Mouse (Mus musculus): ENCODE measurements around the gene Zfyve19. TPM values are rescaled to one million over a fixed set of nuclear protein-coding genes. Genes with fewer than 3 reads are reported as not detected.
A peak's percentile ranks its signal among the peaks of the same experiment; 100 is the strongest.

The Zfyve19 gene
- polyA plus RNA-seq (2014; fragmentation: Nextera tagmentation; extraction: Ambion mirVana) = 30.4 and 37.0 TPM in 2 replicates

GRCm38 (mm10) chr2:119208344-119209175 is at the start of gene Zfyve19, which contains the start of gene Dnajc17:
Zfyve19 (plus strand) TSS chr2:119208617.
Dnajc17 (minus strand) TSS chr2:119208795.
- Histone ChIP-seq H3K36me3 (ENCODE audit: control insufficient read depth, insufficient read depth, low read length) (peaks cover 21% of the 10 kb centered on the region), H3K9me3 (replicated peaks; ENCODE audit: control insufficient read depth, low read length) (no peaks in the 10 kb centered on the region), H3K9ac (ENCODE audit: low read depth, low read length) (peak within 1 kb of the TSS; percentile 84), H3K4me1 (ENCODE audit: control insufficient read depth, insufficient read depth, low read length) (peaks cover 10% of the 10 kb centered on the region), H3K4me2 (peak within 1 kb of the TSS; percentile 62), H3K27ac (ENCODE audit: low read depth, low read length) (peak within 1 kb of the TSS; percentile 66), H3K27me3 (ENCODE audit: control insufficient read depth, insufficient read depth, low read length) (no peaks in the 10 kb centered on the region), H3K4me3 (ENCODE audit: low read depth, low read length) (peak within 1 kb of the TSS; percentile 78)
- peak; percentile 96 for ATAC-seq (replicated peaks; ENCODE audit: insufficient number of reproducible peaks, low FRiP score, low TSS enrichment)
- under 1% methylated on average over 51 of the region's 51 CpGs for WGBS (ENCODE audit: insufficient replicate concordance)

- Histone ChIP-seq H3K27ac (ENCODE audit: low read depth, low read length) (peak overlapping the region; percentile 37; the same call in 1 of the 2 replicates), H3K36me3 (ENCODE audit: control insufficient read depth, insufficient read depth, low read length) (no peaks in the 10 kb centered on the region), H3K4me1 (ENCODE audit: control insufficient read depth, insufficient read depth, low read length) (no peaks in the 10 kb centered on the region; the same call in 1 of the 2 replicates), H3K9me3 (replicated peaks; ENCODE audit: control insufficient read depth, low read length) (no peaks in the 10 kb centered on the region), H3K4me2 (no peak overlapping the region), H3K27me3 (ENCODE audit: control insufficient read depth, insufficient read depth, low read length) (peaks cover 5% of the 10 kb centered on the region), H3K4me3 (ENCODE audit: low read depth, low read length) (no peak overlapping the region), H3K9ac (ENCODE audit: low read depth, low read length) (peak overlapping the region; percentile 61; the same call in 1 of the 2 replicates)
- no peak for ATAC-seq (replicated peaks; ENCODE audit: insufficient number of reproducible peaks, low FRiP score, low TSS enrichment)
- 12% methylated on average over 2 of the region's 2 CpGs for WGBS (ENCODE audit: insufficient replicate concordance)
Measured at GRCm38 (mm10) chr2:119161247-119161646, 47.2 kb upstream of the Zfyve19 start.

GRCm38 (mm10) chr2:119163135-119163534 is 45.3 kb upstream of the Zfyve19 start:
- ATAC-seq (replicated peaks; ENCODE audit: insufficient number of reproducible peaks, low FRiP score, low TSS enrichment) = no peak
- Histone ChIP-seq H3K27ac (ENCODE audit: low read depth, low read length) (no peak overlapping the region), H3K36me3 (ENCODE audit: control insufficient read depth, insufficient read depth, low read length) (no peaks in the 10 kb centered on the region), H3K27me3 (ENCODE audit: control insufficient read depth, insufficient read depth, low read length) (peaks cover 13% of the 10 kb centered on the region), H3K9ac (ENCODE audit: low read depth, low read length) (no peak overlapping the region), H3K4me2 (no peak overlapping the region), H3K9me3 (replicated peaks; ENCODE audit: control insufficient read depth, low read length) (no peaks in the 10 kb centered on the region), H3K4me1 (ENCODE audit: control insufficient read depth, insufficient read depth, low read length) (peaks cover 10% of the 10 kb centered on the region), H3K4me3 (ENCODE audit: low read depth, low read length) (no peak overlapping the region)
- 53% methylated on average over 3 of the region's 3 CpGs for WGBS (ENCODE audit: insufficient replicate concordance)

GRCm38 (mm10) chr2:119163999-119164398 is 44.4 kb upstream of the Zfyve19 start:
- no peak overlapping the region for H3K27ac ChIP-seq (ENCODE audit: low read depth, low read length)
- no peaks in the 10 kb centered on the region for H3K36me3 ChIP-seq (ENCODE audit: control insufficient read depth, insufficient read depth, low read length)
- peaks cover 10% of the 10 kb centered on the region for H3K4me1 ChIP-seq (ENCODE audit: control insufficient read depth, insufficient read depth, low read length)
- H3K9ac ChIP-seq (ENCODE audit: low read depth, low read length) = no peak overlapping the region
- no peak overlapping the region for H3K4me2 ChIP-seq
- no peak for ATAC-seq (replicated peaks; ENCODE audit: insufficient number of reproducible peaks, low FRiP score, low TSS enrichment)
- H3K9me3 ChIP-seq (replicated peaks; ENCODE audit: control insufficient read depth, low read length) = no peaks in the 10 kb centered on the region
- WGBS (ENCODE audit: insufficient replicate concordance) = 79% methylated on average over 4 of the region's 4 CpGs
- H3K27me3 ChIP-seq (ENCODE audit: control insufficient read depth, insufficient read depth, low read length) = peaks cover 14% of the 10 kb centered on the region
- no peak overlapping the region for H3K4me3 ChIP-seq (ENCODE audit: low read depth, low read length)

GRCm38 (mm10) chr2:119165401-119165800 is 43.0 kb upstream of the Zfyve19 start:
- Histone ChIP-seq H3K4me2 (no peak overlapping the region), H3K36me3 (ENCODE audit: control insufficient read depth, insufficient read depth, low read length) (no peaks in the 10 kb centered on the region), H3K27ac (ENCODE audit: low read depth, low read length) (no peak overlapping the region), H3K4me3 (ENCODE audit: low read depth, low read length) (no peak overlapping the region), H3K4me1 (ENCODE audit: control insufficient read depth, insufficient read depth, low read length) (peaks cover 10% of the 10 kb centered on the region), H3K9ac (ENCODE audit: low read depth, low read length) (no peak overlapping the region), H3K9me3 (replicated peaks; ENCODE audit: control insufficient read depth, low read length) (no peaks in the 10 kb centered on the region), H3K27me3 (ENCODE audit: control insufficient read depth, insufficient read depth, low read length) (peaks cover 20% of the 10 kb centered on the region)
- no peak for ATAC-seq (replicated peaks; ENCODE audit: insufficient number of reproducible peaks, low FRiP score, low TSS enrichment)

GRCm38 (mm10) chr2:119166901-119167865 is 41.2 kb upstream of the Zfyve19 start, which contains the start of gene Gchfr:
Gchfr (plus strand) TSS chr2:119167773.
- H3K27ac ChIP-seq (ENCODE audit: low read depth, low read length) = no peak within 1 kb of the TSS
- peaks cover 18% of the 10 kb centered on the region for H3K4me1 ChIP-seq (ENCODE audit: control insufficient read depth, insufficient read depth, low read length)

GRCm38 (mm10) chr2:119167866-119168256 is 40.6 kb upstream of the Zfyve19 start:
- Histone ChIP-seq H3K27ac (ENCODE audit: low read depth, low read length) (no peak overlapping the region), H3K27me3 (ENCODE audit: control insufficient read depth, insufficient read depth, low read length) (peaks cover 20% of the 10 kb centered on the region), H3K4me2 (peak overlapping the region; percentile 100), H3K9me3 (replicated peaks; ENCODE audit: control insufficient read depth, low read length) (no peaks in the 10 kb centered on the region), H3K4me3 (ENCODE audit: low read depth, low read length) (peak overlapping the region; percentile 50), H3K36me3 (ENCODE audit: control insufficient read depth, insufficient read depth, low read length) (no peaks in the 10 kb centered on the region), H3K9ac (ENCODE audit: low read depth, low read length) (peak overlapping the region; percentile 63), H3K4me1 (ENCODE audit: control insufficient read depth, insufficient read depth, low read length) (peaks cover 24% of the 10 kb centered on the region)
- ATAC-seq (replicated peaks; ENCODE audit: insufficient number of reproducible peaks, low FRiP score, low TSS enrichment) = no peak
- WGBS (ENCODE audit: insufficient replicate concordance) = 6% methylated on average over 26 of the region's 26 CpGs

More at GRCm38 (mm10) chr2:119166901-119167865, 41.2 kb upstream of the Zfyve19 start, which contains the start of gene Gchfr:
- peak within 1 kb of the TSS; percentile 50 for H3K4me3 ChIP-seq (ENCODE audit: low read depth, low read length)
- no peaks in the 10 kb centered on the region for H3K36me3 ChIP-seq (ENCODE audit: control insufficient read depth, insufficient read depth, low read length)
- WGBS (ENCODE audit: insufficient replicate concordance) = under 1% methylated on average over 60 of the region's 60 CpGs
- ATAC-seq (replicated peaks; ENCODE audit: insufficient number of reproducible peaks, low FRiP score, low TSS enrichment) = peak; percentile 78
- H3K9ac ChIP-seq (ENCODE audit: low read depth, low read length) = peak within 1 kb of the TSS; percentile 63
- no peaks in the 10 kb centered on the region for H3K9me3 ChIP-seq (replicated peaks; ENCODE audit: control insufficient read depth, low read length)
- peaks cover 20% of the 10 kb centered on the region for H3K27me3 ChIP-seq (ENCODE audit: control insufficient read depth, insufficient read depth, low read length)
- H3K4me2 ChIP-seq = peak within 1 kb of the TSS; percentile 100

GRCm38 (mm10) chr2:119170282-119170681 is 38.1 kb upstream of the Zfyve19 start:
- 78% methylated on average over 2 of the region's 2 CpGs for WGBS (ENCODE audit: insufficient replicate concordance)

More at GRCm38 (mm10) chr2:119170282-119170681, 38.1 kb upstream of the Zfyve19 start:
- no peaks in the 10 kb centered on the region for H3K9me3 ChIP-seq (replicated peaks; ENCODE audit: control insufficient read depth, low read length)
- no peak overlapping the region for H3K4me3 ChIP-seq (ENCODE audit: low read depth, low read length)
- peaks cover 20% of the 10 kb centered on the region for H3K27me3 ChIP-seq (ENCODE audit: control insufficient read depth, insufficient read depth, low read length)
- H3K4me2 ChIP-seq = no peak overlapping the region
- no peak for ATAC-seq (replicated peaks; ENCODE audit: insufficient number of reproducible peaks, low FRiP score, low TSS enrichment)
- H3K4me1 ChIP-seq (ENCODE audit: control insufficient read depth, insufficient read depth, low read length) = peaks cover 40% of the 10 kb centered on the region
- H3K9ac ChIP-seq (ENCODE audit: low read depth, low read length) = no peak overlapping the region
- H3K36me3 ChIP-seq (ENCODE audit: control insufficient read depth, insufficient read depth, low read length) = no peaks in the 10 kb centered on the region
- H3K27ac ChIP-seq (ENCODE audit: low read depth, low read length) = no peak overlapping the region

Measured in heart, embryonic 11.5 days (tissue).